Mouse (Mus musculus): ENCODE results near the gene Ric8b. TPM values are rescaled to one million over a fixed set of nuclear protein-coding genes. Genes with fewer than 3 reads are reported as not detected.

The Ric8b gene
- polyA plus RNA-seq, 1 experiment: 7.7 TPM

DNA sequence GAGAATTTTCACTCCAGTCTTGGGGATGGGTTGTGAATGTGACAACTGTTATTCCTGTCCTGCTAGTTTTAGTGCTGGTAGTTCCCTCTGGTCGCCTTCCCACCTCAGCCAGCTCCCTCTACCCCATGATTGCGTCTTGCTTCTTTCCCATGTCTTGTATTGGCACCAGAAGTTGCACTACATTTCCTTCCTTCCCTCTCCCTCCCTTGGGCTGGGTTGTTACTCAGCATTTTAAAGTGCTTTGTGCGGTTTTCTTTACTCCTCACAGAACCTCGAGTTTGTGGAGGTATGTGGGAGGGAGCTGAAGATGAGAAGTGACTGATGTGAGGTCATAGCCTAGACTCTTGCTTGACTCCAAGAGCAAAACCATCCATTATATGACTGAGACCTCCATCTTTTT, 38.8 kb downstream of the Ric8b start:
- DNase-seq (ENCODE audit: low read depth, low spot score): no peak
- 67% methylated on average over 4 of the region's 4 CpGs for WGBS

DNA sequence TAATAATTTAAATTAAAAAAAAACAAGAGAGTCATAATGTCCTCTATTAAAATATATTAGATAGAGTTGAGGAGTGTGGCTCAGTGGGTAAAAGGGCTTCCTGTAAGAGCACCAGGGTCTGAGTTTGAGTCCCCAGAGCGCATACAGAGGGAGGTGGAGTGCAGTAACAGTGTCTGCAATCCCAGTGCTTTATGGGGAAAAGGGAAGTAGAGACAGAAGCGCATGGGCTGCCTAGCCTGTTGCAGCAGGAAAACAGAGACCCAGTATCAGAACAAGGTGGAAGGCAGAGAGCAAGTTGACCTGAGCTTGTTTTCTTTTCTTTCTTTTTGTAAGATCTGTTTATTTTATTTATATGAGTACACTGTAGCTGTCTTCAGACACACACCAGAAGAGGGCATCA, 41.2 kb downstream of the Ric8b start:
- 95% methylated on average over 2 of the region's 2 CpGs for WGBS
- no peak for DNase-seq (ENCODE audit: low read depth, low spot score)

DNA sequence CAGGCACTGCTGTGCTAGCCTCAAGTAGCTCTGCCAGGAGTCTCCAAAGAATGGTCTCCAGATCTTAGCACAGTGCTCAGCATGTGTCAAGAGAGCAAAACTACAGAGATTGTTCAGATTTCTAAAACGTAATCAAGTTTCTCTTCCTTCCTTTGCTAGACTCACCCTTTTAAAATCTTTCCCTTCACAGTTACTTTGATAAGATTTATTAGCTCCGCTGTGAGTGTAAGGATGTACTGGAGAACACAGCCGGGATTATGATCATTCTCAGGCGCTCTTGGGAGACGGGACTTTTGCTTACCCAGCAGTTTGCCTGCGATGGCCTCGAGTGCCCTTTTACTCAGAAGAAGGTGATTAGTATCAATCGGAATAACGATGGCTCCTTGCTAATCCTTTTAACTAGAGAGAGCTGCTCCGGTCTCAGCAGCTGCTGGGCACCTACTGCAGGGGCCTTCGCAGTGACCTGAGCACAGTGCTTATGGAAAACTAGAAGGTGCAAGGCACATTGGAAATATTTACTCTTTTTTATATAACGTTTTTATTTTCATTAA, 43.0 kb downstream of the Ric8b start:
- DNase-seq (ENCODE audit: low read depth, low spot score): no peak
- 70% methylated on average over 12 of the region's 12 CpGs for WGBS

DNA sequence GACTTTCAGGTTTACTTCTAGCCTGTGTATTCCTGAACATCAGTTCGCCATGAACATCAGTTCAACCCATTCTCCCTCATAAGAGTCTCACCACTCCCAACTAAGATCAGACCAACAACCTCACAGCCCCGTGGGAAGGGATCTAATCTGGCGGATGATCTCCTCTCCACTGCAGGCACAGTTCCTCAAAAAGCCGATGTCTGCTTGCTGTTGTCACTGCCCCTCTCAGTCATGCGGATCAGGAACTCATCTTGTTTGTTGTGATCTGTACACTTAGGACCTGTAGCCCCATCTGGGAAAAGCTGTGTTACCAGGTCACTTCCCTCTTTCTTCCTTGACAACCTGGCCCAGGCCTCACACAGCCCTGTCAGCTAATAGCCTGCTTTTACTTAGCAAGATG, 45.7 kb downstream of the Ric8b start:
- no peak for DNase-seq (ENCODE audit: low read depth, low spot score)
- 81% methylated on average over 5 of the region's 5 CpGs for WGBS

DNA sequence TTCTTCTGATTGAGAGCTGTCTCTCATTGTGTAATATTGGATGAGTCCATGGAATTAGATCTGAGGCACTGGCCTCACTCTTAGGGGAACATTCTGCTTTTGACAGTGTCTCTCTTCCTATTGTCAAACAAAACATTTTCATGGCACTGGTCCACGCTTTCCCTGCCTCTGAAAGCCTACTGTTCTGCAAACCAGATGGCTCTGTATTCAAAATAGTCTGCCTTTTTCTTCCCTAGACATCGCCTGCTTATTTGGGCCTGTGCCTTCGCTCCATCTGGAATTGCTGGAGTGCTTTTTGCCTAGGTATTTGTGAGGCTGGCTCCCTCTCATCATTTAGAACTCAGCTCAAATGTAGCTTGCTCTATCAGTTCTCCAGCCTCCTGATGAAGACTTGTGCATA, 46.3 kb downstream of the Ric8b start:
- DNase-seq (ENCODE audit: low read depth, low spot score): no peak
- 63% methylated on average over 3 of the region's 3 CpGs for WGBS

DNA sequence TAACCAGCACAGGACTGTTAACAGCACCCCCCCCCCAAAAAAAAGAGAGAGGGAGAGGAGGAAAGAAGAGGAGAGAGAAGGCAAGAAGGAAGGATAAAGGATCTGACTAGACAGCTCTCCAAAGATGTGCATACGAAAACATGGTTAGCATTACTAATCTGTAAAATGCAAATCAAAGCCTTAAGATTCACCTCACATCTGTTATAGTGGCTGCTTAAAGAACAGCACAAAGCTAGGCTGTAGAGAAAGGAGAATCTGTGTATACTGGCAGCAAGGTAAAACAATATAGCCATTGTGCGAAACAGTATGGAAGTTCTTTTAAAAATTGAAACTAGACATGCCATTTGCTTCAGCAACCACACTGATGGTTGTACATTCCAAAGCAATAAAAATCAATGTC, 49.1 kb downstream of the Ric8b start:
- WGBS: 94% methylated on average over 2 of the region's 2 CpGs

DNA sequence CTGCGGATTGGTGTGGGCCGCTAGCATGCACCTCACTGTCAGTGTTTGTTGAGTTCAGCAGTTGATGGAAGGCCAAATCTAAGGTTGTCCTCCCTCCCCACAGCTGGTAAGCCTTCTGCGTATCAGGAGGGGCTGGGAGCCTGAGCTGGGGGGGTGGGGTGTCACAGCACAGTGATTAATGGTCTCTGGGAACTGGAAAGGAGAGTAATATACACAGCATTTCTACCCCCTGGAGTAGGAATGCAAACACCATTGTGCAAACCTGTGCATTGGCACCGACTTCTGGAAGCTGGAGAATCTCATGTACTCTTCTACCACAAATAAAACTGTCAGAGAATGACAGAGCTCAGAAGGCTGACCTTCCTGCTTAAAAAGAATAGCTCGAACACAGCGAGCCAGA, 50.2 kb downstream of the Ric8b start:
- no peak for DNase-seq (ENCODE audit: low read depth, low spot score)
- WGBS: 65% methylated on average over 6 of the region's 6 CpGs

More for the DNA sequence above, 49.1 kb downstream of the Ric8b start:
- no peak for DNase-seq (ENCODE audit: low read depth, low spot score)

DNA sequence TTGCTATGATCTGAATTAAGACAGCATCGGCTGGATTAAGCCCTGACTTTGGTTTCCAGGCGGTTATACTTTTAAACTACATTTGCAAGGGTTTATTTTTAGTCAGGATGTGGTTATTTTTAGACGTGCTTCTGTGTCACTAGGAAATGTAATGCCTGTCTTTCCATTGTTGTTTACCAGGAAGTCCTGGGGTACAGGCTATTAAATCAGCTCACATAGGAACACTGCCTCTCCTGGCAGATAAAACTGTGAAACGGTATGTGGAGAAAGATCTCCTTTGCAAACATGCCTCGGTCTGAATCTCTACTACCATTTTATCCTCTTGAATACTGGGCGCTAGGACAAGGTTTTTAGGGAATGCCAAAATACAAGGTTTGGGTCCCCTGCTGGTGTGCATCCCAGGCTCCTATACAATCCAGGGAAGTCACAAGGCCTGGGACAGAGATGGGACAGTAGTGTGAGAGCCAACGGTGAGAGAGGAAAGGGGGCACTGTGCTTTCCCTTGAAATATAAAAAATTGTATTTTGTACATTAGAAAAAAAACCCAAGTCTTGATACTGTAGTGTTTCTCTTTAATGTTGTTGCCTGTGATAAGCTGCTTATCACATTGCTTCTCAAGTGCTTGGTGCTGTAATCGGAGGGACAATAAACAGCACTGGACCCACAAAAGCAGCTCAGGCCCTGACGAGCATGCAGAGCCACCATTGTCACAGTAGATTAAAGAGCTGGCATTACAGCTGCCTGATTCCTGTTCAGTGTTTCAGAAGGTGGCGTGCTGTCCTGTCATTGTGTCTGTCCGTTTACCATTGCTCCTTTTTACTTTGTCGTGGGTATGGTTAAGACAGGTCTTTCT, 51.7 kb downstream of the Ric8b start:
- 51% methylated on average over 12 of the region's 12 CpGs for WGBS
- no peak for DNase-seq (ENCODE audit: low read depth, low spot score)

DNA sequence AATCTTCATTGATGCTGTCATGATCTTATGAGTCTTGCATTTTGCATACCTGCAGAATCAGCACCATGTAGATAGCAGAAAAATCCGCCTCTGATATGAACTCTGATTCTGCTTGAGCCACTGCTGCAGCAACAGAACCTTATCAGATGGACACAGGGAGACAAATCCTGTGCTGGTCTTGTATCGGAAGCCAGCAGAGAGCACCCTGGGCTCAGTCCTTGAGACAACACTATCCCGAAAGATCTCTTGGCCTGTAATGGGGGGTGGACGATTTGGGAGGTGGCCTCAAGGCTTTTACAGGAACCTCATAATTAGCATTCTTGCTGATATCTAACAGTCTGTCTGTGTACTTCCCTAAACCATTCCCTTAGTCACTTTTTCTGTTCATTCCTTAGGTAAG, 57.8 kb downstream of the Ric8b start:
- no peak for DNase-seq (ENCODE audit: low read depth, low spot score)
- WGBS: 83% methylated on average over 4 of the region's 4 CpGs

DNA sequence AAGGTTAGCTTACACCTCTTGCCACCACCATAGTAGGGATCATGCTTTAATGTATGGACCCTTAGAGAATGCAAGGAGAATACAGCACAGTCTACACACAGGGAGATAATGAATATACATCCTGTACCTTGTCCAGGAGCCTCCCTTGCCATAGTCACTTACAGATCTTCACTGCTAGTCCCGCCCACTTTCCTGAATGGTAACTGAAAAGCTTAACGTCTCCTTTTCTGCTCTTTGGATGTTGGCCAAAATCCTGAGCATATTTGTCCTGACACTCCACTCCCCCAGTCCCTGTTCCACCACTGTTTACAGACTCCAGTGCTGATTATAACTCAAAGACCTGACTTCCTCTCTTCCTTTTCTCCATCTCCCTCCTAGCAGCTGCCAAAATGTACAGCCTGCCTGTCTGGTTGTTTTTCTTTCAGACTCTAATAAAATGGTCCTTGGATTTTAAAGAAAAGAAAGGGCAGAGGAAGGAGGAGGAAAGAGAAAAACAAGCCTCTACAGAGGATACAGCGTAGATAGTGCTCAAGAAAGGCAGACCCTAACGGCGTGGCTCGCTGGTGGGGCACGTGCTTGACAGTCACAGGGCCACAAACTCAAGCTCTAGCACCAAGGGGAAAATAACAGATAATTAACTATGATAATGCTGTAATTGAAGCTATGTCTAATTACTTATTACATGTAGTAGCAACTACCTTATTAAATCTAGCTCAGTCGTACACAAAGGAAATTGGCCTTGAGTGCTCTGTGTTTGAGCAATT, 59.4 kb downstream of the Ric8b start:
- WGBS: 48% methylated on average over 8 of the region's 8 CpGs

DNA sequence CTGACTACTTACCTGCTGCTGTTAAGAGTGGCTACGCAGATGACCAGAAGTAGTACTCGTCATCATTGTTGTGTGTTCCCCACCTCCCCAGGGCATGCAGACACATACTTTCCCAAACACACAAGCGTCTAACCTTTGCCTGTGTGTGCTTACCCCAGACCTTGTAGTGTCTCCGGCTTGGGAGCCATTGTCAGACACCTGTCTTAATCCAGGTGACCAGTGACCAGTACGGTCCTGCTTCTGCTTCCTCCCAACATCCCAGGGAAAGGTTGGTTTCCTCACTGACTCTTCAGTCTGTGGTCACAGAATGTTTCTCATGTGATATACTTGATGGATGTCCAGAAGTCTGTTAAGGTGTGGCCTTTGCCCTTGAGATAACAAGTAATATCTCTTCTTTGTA, 62.9 kb downstream of the Ric8b start:
- WGBS: 96% methylated on average over 5 of the region's 5 CpGs
- no peak for DNase-seq (ENCODE audit: low read depth, low spot score)

More for the DNA sequence above, 59.4 kb downstream of the Ric8b start:
- DNase-seq (ENCODE audit: low read depth, low spot score): no peak

DNA sequence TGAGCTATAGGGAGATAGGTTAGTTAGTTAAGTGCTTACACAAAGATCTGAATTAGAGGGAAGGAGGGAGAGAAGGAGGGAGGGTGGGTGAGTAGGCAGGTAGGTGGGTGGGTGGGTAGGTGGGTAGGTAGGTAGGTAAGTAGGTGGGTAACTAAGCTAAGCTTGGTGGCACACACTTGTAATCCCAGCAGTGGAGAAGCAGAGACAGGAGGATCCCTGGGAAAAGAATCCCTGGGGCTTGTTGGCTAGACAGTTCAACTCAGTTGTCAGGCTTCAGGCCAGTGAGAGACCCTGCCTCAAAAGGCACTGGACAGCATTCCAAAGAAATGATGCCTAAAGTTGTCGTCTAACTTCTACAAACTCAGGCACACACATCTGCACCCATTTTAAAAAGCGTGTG, 64.0 kb downstream of the Ric8b start:
- 92% methylated on average over 2 of the region's 2 CpGs for WGBS

DNA sequence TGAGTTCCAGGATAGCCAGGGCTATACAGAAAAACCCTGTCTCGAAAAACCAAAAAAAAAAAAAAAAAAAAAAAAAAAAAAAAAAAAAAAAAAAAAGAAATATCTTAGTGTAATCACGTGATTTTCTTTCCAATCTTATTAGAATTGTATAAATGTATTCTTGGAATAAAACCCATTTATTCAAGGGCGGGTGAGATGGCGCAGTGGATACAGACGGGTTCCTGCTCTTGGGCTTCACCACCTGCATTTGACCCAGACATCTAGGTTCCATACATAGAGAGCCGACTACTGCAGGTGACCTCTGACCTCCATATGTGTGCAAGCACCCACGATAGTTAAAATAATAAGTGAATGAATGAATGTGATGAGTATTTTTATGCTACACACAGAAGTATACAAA, 65.3 kb downstream of the Ric8b start:
- WGBS: 78% methylated on average over 7 of the region's 7 CpGs
- no peak for DNase-seq (ENCODE audit: low read depth, low spot score)

More for the DNA sequence above, 64.0 kb downstream of the Ric8b start:
- no peak for DNase-seq (ENCODE audit: low read depth, low spot score)

DNA sequence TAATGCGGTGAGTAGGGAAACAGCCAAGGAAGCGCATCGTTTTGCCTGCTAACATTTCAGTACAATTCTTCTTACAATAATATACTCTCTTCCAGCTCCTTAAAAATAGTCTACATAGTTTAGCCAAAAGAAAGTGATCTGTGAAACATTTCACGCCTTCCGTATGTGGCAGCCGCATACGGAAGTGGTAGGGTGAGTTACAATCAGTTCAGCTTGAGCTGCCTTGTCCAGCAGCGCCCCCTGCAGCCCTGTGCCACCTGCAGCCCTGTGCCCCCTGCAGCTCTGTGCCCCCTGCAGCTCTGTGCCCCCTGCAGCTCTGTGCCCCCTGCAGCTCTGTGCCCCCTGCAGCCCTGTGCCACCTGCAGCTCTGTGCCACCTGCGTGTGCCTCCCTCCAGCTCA, 68.5 kb downstream of the Ric8b start:
- WGBS: 83% methylated on average over 9 of the region's 9 CpGs
- DNase-seq (ENCODE audit: low read depth, low spot score): no peak

DNA sequence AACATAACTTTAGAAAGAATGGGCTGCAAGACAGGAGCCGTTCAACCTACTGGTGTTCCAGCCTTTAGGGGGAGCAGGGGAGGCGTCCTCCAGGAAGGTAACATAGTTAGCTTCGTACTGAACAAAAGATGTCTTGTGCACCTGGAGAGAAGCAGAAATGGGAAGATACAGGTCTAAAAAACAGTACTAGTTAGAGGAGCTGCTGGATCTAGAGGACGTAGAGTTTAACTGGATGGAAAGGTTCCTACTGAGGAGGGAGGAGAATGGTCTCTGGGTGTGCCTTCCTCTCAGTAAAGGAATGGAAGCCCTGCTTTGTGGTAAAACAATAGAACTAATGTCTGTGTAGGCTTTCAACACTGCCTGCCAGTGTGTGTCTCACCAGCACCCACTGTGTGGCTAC, 70.2 kb downstream of the Ric8b start:
- no peak for DNase-seq (ENCODE audit: low read depth, low spot score)
- WGBS: 72% methylated on average over 4 of the region's 4 CpGs

DNA sequence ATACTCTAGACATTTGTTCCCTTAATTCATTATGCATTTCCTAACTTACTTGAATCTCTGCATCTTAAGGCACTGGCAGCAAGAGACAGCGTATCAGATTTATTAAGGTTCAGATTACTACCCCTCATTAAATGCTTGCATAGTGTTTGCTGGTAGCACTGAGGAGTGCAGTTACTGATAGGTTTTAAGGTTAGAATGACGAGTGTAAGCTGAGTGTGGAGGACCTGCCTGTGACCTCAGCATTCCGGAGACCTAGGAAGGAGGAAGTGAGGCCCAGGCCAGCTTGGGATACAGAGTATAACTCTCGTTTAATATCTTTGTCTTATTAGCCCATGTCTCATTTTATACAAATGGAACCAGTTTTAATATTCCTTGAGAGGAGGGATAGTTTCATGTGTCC, 71.2 kb downstream of the Ric8b start:
- WGBS: 84% methylated on average over 4 of the region's 4 CpGs
- no peak for DNase-seq (ENCODE audit: low read depth, low spot score)

DNA sequence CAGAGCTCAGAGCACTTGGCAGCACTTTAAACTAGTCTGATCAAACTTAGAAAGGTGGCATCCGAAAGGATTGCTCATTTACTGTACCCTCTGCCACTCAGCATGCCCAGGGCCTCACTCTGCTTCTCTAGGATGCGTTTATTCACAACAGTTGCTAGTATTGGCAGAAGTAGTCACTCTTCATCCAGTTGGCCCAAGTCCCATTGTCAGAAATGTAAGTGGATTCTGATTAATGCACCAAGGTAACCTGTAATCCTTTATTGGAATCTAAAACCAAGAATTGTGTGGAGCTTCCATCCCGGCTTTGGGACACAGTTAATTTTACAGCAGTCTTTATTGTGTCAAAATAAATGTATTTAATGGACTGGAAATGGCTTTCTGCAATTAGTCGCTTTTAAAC, 76.9 kb downstream of the Ric8b start:
- DNase-seq (ENCODE audit: low read depth, low spot score): no peak
- 82% methylated on average over 4 of the region's 4 CpGs for WGBS

DNA sequence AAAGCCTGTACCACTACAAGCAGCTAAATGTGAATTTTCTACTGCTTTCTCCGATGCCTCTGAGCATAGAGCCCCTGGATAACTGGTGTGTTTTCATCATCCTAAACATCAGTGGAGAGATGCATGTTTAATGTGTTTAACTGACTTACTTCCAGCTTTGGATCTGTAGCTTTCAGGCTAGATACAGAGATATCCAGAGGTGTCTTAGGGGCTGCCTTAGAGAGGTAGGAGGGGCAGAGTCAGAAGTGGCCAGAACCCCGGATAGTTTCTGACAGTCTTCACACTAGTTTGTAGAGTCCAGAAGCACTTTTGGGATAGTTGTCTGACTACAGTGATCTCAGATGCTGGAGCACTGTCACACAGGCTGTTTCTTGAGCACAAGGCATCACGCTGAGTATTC, 77.6 kb downstream of the Ric8b start:
- 95% methylated on average over 3 of the region's 3 CpGs for WGBS
- DNase-seq (ENCODE audit: low read depth, low spot score): no peak

DNA sequence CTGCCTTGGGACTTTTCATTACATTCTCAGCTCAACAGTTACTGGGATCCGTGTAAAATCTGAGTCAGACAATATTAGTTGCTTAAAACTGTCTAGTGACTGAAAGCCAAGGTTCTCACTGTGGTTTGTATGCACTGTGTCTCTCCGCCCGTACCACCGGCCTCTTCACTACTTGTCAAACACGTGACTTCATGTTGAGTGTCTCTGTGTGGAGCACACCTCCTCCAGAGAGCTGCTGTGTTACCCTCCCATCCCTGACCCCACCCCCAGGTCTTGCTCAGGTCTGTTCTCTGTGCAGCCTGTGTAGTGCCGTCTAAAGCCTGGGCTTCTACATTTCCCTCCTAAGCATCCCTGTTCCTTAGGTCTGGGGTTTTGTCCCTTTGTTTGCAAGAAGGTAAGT, 79.0 kb downstream of the Ric8b start:
- WGBS: 78% methylated on average over 6 of the region's 6 CpGs
- no peak for DNase-seq (ENCODE audit: low read depth, low spot score)

DNA sequence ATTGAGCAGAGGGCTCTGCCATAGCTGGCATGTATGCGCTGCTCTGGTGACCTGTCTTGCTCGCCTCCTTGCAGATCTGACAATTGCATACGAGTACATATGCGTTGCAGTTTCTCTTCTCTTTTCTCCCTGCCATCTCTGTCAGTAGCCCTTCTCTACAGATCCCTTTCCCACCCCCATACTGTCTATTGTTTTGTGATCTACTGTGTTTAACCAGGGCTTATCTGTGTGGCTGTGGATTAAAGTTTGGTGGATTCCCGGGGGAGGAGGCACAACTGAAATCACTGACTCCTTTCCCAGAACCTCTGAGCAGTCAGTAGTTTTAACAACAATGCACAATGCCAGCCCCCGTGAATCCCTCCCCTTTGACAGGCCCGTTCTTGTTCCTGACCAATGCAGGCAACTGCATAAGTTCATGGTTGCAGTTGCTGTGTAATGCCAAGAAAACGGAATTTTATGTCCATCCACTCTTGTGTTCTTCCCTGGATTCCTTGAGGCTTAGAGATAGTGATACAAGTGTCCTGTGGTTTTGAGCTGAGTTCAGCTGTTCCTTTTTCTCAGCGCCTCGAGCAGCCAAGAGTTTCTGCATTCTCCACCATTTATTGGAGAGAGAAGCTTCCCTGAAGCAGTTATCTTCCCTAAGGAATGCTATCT, 80.3 kb downstream of the Ric8b start:
- DNase-seq (ENCODE audit: low read depth, low spot score): no peak
- WGBS: 71% methylated on average over 10 of the region's 10 CpGs

All from large intestine, adult 2 months (tissue).